Mouse (Mus musculus): Measurements from ENCODE around the gene Derl3. TPM values are rescaled to one million over a fixed set of nuclear protein-coding genes. Genes with fewer than 3 reads are reported as not detected.
"Not testable (repeated sequence)": the region's sequence is repeated elsewhere in the genome, so short reads cannot be mapped to it uniquely, and the experiment has no call there.

Derl3 gene
- polyA plus RNA-seq (2015; fragmentation: Nextera tagmentation; extraction: Ambion mirVana), result 2.1 and 2.9 TPM in 2 replicates

DNA sequence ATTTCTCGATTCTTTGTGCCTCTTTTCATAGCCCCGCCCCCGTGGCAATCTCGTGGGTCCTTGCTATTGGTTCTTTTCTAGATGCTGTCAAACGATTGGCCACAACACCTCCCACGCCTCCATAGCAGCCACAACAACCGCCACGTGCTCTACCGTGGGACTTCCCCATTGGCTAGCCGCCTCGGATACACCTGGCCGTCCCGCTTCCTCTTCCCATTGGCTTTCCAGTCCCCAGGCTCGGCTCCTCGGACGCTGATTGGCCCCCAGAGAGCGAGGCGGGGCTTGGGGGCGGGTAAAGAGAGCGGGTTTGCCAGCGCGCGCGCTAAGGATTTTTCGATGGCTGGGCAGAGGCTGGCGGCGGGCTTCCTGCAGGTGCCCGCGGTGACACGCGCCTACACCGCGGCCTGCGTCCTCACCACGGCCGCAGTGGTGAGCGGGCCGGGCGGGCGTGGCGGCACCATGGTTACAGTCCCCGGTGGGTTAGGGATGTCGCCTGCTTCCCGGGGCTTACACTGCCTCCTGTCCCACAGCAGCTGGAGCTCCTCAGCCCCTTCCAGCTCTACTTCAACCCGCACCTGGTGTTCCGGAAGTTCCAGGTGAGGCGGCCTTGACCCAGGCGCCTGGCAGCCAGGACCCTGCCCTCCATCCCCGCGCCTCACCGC lies at the start of gene Derl3:
TSS of gene Derl3 (plus strand) at position 325 of the 662 bp plus-strand sequence.
- Histone ChIP-seq H3K27ac (replicated peaks) (peak within 1 kb of the TSS; percentile 63; the same call in 1 of the 2 replicates), H3K36me3 (peaks cover 47% of the 10 kb centered on the region), H3K9ac (peak within 1 kb of the TSS; percentile 68), H3K4me1 (replicated peaks) (peaks cover 17% of the 10 kb centered on the region), H3K9me3 (no peaks in the 10 kb centered on the region), H3K4me3 (peak within 1 kb of the TSS; percentile 43), H3K4me2 (peak within 1 kb of the TSS; percentile 87), H3K27me3 (no peaks in the 10 kb centered on the region)
- 1% methylated on average over 51 of the region's 51 CpGs for WGBS
- ATAC-seq (ENCODE audit: low read depth), result peak; percentile 99

DNA sequence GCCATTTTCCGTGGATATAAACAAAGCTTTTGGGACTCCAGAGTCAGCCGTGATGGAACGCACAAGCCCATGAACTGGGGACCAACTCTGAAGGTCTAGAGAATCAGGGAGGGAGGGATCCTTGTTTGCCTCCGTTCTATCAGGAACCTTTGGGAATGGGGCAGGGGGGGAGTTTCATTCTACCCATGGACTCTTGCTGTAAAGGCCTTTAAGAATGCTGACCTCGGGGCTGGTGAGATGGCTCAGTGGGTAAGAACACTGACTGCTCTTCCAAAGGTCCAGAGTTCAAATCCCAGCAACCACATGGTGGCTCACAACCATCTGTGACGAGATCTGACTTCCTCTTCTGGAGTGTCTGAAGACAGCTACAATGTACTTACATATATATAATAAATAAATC lies 49.3 kb upstream of the Derl3 start:
- H3K4me3 ChIP-seq; H3K36me3 ChIP-seq; H3K9ac ChIP-seq; H3K9me3 ChIP-seq; H3K4me1 ChIP-seq (replicated peaks); H3K27me3 ChIP-seq; ATAC-seq (ENCODE audit: low read depth); H3K27ac ChIP-seq (replicated peaks); H3K4me2 ChIP-seq: not testable (repeated sequence)
- WGBS, result 83% methylated on average over 6 of the region's 6 CpGs

DNA sequence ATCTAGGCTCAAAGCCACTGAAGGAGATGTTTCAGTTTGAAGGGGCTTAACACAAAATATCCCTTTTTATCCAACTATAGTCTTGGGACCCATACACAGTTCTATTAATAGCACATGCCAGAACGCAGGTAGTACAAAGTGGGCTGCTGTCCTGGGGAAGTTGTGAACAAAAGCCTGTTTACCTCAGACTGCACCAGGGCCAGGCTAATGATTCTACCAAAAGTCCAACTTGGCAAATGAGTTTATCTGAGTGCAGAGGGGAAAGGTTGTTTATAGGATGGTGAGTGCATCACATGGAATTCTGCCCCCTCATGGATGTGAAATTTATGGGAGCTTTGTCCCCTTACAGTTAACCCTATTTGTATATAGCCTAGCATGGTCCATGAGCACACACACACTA lies 48.4 kb upstream of the Derl3 start:
- 80% methylated on average over 1 of the region's 1 CpGs for WGBS
- no peak overlapping the region for H3K4me2 ChIP-seq
- H3K4me1 ChIP-seq (replicated peaks), result peaks cover 14% of the 10 kb centered on the region
- no peaks in the 10 kb centered on the region for H3K9me3 ChIP-seq
- no peaks in the 10 kb centered on the region for H3K27me3 ChIP-seq
- H3K27ac ChIP-seq (replicated peaks), result no peak overlapping the region
- no peak overlapping the region for H3K4me3 ChIP-seq
- H3K9ac ChIP-seq, result no peak overlapping the region
- ATAC-seq (ENCODE audit: low read depth), result no peak
- no peaks in the 10 kb centered on the region for H3K36me3 ChIP-seq

DNA sequence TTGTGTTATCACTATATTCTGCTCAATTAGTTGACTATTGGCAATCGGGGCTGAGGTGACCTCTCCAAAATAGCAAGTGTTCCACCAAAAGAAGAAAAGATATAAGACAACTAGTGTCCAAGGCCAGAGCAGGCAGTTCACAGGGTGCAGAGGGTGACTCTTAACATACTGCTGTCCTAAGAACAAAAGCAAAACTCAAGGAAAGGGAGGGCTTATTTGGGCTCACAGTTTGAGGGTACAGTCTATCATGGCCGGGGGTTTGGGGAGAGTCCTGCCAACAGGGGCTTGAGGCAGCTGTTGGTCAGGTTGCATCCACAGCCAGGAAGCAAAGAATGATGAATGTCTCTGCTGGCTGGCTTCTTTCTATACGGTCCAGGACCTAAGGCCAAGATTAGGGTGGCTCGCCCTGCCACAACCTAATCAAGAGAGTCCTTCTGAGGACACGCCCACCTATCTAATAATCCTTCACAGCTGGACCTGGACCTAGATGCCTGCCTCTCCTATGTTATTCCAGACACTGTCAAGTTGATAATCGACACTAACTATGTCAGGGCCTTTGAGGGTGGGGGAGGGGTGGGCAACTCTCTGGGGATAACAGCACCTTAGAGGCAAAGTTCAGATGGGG lies 47.8 kb upstream of the Derl3 start:
- H3K9ac ChIP-seq, result no peak overlapping the region
- no peak for ATAC-seq (ENCODE audit: low read depth)
- no peaks in the 10 kb centered on the region for H3K27me3 ChIP-seq
- H3K4me3 ChIP-seq, result no peak overlapping the region
- no peak overlapping the region for H3K27ac ChIP-seq (replicated peaks)
- 79% methylated on average over 6 of the region's 6 CpGs for WGBS
- no peak overlapping the region for H3K4me2 ChIP-seq
- H3K4me1 ChIP-seq (replicated peaks), result peaks cover 14% of the 10 kb centered on the region
- H3K9me3 ChIP-seq, result no peaks in the 10 kb centered on the region
- no peaks in the 10 kb centered on the region for H3K36me3 ChIP-seq

DNA sequence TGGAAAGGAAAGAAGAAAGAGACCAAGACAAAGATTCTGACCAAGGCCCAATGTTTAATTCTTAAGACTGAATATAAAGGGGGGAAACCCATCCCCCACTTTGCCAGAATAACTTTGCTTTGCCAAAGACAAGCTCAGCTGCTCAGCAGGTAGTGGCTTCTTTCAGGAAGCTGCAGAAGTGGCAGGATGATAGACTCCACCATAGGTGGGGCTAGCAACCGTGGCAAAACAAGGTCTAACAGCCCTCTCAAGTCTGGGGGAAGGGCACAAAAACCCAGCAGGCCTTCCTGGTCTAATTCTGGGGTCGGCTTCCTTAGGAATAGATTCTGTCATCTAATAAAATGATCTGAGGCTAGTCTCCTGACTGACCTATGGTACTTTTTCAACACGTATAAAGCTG lies 44.8 kb upstream of the Derl3 start:
- WGBS, result 27% methylated on average over 3 of the region's 3 CpGs
- no peak overlapping the region for H3K4me2 ChIP-seq
- no peak overlapping the region for H3K27ac ChIP-seq (replicated peaks)
- peaks cover 28% of the 10 kb centered on the region for H3K4me1 ChIP-seq (replicated peaks)
- no peak overlapping the region for H3K9ac ChIP-seq
- no peak for ATAC-seq (ENCODE audit: low read depth)
- H3K27me3 ChIP-seq, result no peaks in the 10 kb centered on the region
- no peaks in the 10 kb centered on the region; the same call in 1 of the 2 replicates for H3K9me3 ChIP-seq
- H3K36me3 ChIP-seq, result no peaks in the 10 kb centered on the region
- no peak overlapping the region for H3K4me3 ChIP-seq

DNA sequence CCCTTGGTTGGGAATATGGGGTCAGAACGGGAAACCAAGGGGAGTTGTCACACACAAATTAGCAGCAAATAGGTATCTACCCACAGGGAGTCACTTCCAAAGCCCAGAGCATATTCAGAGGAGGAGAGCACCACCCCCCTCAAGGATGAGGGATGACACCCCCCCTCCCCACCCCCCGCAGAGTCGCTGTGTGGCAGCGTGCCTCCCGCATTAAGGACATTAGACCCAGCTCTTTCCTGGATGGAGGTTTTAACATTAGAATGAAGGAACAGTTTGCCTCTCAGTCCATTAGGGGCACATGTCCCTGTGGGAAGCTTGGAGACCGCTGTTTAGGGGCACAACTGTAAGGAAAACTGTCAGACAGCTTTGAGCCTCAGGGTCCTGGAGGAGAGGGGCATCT lies 42.1 kb upstream of the Derl3 start:
- peak overlapping the region; percentile 7; the same call in 1 of the 2 replicates for H3K4me2 ChIP-seq

DNA sequence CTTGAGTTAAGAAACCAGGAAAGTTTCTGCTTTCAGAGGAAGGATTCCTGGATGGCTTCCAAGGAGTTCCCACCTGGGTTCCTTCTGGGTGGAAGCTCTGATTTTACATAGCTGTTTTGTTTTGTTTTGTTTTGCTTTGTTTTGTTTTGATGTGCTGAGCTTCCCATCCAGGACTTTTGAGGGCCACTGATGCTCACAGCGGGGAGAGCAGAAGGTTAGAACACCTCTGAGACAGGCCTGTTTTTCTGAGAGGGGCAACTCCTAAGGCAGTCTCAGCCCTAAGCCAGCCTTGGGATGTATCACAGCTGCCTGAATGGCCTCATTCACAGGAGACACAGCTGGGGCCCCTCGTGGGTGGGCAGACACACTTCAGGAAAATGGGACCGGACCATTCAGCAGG lies 41.5 kb upstream of the Derl3 start:
- Histone ChIP-seq H3K4me1 (replicated peaks) (peaks cover 28% of the 10 kb centered on the region), H3K4me3 (no peak overlapping the region), H3K36me3 (peaks cover 3% of the 10 kb centered on the region), H3K27me3 (no peaks in the 10 kb centered on the region), H3K4me2 (peak overlapping the region; percentile 7; the same call in 1 of the 2 replicates), H3K27ac (replicated peaks) (peak overlapping the region; percentile 38; the same call in 1 of the 2 replicates), H3K9ac (0 out of 2 replicates have a peak overlapping the region, but pooled peaks have one; percentile 26), H3K9me3 (no peaks in the 10 kb centered on the region; the same call in 1 of the 2 replicates)
- ATAC-seq (ENCODE audit: low read depth), result no peak
- WGBS, result 34% methylated on average over 3 of the region's 3 CpGs

More for the DNA sequence above, 42.1 kb upstream of the Derl3 start:
- peak overlapping the region; percentile 38; the same call in 1 of the 2 replicates for H3K27ac ChIP-seq (replicated peaks)
- no peaks in the 10 kb centered on the region for H3K36me3 ChIP-seq
- no peaks in the 10 kb centered on the region; the same call in 1 of the 2 replicates for H3K9me3 ChIP-seq
- no peak for ATAC-seq (ENCODE audit: low read depth)
- 3% methylated on average over 6 of the region's 6 CpGs for WGBS
- H3K9ac ChIP-seq, result no peak overlapping the region
- H3K27me3 ChIP-seq, result no peaks in the 10 kb centered on the region
- peaks cover 28% of the 10 kb centered on the region for H3K4me1 ChIP-seq (replicated peaks)
- no peak overlapping the region for H3K4me3 ChIP-seq

DNA sequence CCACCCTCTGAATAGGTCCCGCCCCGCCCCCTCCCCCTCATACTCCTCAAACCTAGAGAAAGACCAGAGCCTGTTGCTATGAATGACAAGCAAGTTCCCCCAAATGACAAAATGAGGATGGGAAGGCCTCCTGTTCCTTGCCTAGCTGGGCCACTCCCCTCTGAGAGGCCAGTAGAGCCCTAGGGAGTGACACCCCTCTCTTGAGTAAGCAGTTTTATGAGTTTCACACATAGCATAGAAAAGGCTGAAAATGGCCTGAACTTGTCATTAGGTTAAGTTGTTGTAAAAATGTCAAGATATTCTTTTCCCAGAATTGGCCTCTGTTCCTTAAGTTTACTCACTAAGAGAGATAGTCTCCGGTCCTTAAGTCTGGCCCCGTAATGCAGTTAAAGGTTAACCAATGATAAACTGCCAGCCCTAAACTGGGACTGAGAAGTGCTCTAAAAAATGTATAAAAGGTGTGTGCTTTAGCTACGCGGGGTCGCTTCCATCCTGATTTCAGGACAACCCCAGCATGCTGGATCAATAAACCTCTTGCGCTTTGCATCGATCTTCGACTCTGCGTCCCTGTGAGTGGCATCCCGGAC lies 40.6 kb upstream of the Derl3 start:
- peaks cover 33% of the 10 kb centered on the region for H3K4me1 ChIP-seq (replicated peaks)
- H3K27me3 ChIP-seq, result no peaks in the 10 kb centered on the region
- peaks cover 13% of the 10 kb centered on the region for H3K36me3 ChIP-seq
- H3K9me3 ChIP-seq, result no peaks in the 10 kb centered on the region; the same call in 1 of the 2 replicates
- H3K27ac ChIP-seq (replicated peaks), result no peak overlapping the region
- H3K4me3 ChIP-seq, result no peak overlapping the region
- no peak overlapping the region for H3K9ac ChIP-seq
- ATAC-seq (ENCODE audit: low read depth), result no peak
- WGBS, result 93% methylated on average over 12 of the region's 12 CpGs
- no peak overlapping the region for H3K4me2 ChIP-seq

DNA sequence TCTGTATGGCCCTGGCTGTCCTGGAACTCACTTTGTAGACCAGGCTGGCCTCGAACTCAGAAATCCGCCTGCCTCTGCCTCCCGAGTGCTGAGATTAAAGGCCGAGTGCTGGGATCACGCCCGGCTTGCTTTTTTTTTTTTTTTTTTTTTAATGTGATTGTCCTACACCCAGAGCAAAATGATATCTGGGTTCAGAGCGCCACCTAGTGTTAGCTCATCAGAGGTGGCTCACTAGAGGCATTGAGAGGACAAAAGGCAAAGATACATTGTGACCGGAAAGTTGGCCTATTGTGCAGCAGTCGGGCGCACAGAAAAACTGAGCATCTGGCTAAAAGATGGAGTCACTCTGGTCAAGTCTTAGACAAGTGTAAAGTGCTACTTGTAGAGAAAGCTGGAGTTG lies 39.8 kb upstream of the Derl3 start:
- Histone ChIP-seq H3K27me3 (no peaks in the 10 kb centered on the region), H3K9ac (no peak overlapping the region), H3K4me2 (no peak overlapping the region), H3K36me3 (peaks cover 20% of the 10 kb centered on the region), H3K27ac (replicated peaks) (no peak overlapping the region), H3K4me1 (replicated peaks) (peaks cover 38% of the 10 kb centered on the region), H3K4me3 (no peak overlapping the region), H3K9me3 (no peaks in the 10 kb centered on the region; the same call in 1 of the 2 replicates)
- WGBS, result 21% methylated on average over 10 of the region's 10 CpGs
- 0 out of 2 replicates have a peak, but pooled peaks have one; percentile 17 for ATAC-seq (ENCODE audit: low read depth)

DNA sequence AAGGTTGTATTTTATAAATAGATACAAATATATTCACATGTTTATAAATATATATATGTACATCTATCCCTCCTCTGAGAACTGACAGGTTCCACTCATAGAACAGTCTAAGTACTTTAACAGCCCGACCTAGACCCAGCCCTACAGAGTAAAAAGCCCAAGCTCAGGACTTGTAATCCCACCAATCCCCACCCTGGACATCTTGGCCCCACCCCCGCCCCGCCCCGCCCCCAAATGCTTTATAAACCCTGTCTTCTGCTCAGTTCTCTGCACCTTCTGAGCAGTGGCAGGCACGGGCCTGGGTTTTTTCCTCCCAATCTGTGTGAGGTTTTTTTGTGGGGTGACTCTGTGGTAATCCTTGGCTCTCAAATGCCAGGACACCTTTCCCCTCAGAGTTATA lies 39.1 kb upstream of the Derl3 start:
- no peak for ATAC-seq (ENCODE audit: low read depth)
- peaks cover 39% of the 10 kb centered on the region for H3K4me1 ChIP-seq (replicated peaks)

DNA sequence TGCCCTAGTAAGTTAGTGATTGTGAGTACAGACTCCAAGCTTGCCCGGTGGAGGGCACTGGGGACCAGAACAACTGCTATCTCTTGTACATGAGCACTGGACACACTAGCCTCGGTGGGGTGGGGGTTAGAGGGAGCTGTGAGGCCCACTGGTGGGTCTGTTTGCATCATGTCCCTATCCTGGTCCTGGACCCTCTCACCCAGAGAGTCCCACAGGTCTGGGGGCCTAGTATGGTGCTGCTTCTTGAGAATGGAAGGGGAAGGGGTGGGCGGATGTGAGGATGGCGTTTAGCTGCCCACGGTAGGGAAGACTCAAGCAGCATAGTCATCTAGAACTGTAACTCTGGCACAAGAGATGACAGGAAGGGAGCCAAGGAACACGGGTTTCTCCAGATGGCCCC lies 38.4 kb upstream of the Derl3 start:
- peaks cover 35% of the 10 kb centered on the region for H3K4me1 ChIP-seq (replicated peaks)
- no peak for ATAC-seq (ENCODE audit: low read depth)
- no peak overlapping the region for H3K27ac ChIP-seq (replicated peaks)
- peaks cover 20% of the 10 kb centered on the region for H3K36me3 ChIP-seq
- no peaks in the 10 kb centered on the region for H3K27me3 ChIP-seq
- H3K9ac ChIP-seq, result no peak overlapping the region
- H3K4me3 ChIP-seq, result no peak overlapping the region
- H3K4me2 ChIP-seq, result no peak overlapping the region
- no peaks in the 10 kb centered on the region; the same call in 1 of the 2 replicates for H3K9me3 ChIP-seq
- WGBS, result 89% methylated on average over 6 of the region's 6 CpGs

More for the DNA sequence above, 39.1 kb upstream of the Derl3 start:
- 43% methylated on average over 5 of the region's 5 CpGs for WGBS
- H3K9me3 ChIP-seq, result no peaks in the 10 kb centered on the region; the same call in 1 of the 2 replicates
- no peaks in the 10 kb centered on the region for H3K27me3 ChIP-seq
- peaks cover 20% of the 10 kb centered on the region for H3K36me3 ChIP-seq
- H3K9ac ChIP-seq, result no peak overlapping the region
- H3K4me2 ChIP-seq, result no peak overlapping the region
- no peak overlapping the region for H3K27ac ChIP-seq (replicated peaks)
- no peak overlapping the region for H3K4me3 ChIP-seq

DNA sequence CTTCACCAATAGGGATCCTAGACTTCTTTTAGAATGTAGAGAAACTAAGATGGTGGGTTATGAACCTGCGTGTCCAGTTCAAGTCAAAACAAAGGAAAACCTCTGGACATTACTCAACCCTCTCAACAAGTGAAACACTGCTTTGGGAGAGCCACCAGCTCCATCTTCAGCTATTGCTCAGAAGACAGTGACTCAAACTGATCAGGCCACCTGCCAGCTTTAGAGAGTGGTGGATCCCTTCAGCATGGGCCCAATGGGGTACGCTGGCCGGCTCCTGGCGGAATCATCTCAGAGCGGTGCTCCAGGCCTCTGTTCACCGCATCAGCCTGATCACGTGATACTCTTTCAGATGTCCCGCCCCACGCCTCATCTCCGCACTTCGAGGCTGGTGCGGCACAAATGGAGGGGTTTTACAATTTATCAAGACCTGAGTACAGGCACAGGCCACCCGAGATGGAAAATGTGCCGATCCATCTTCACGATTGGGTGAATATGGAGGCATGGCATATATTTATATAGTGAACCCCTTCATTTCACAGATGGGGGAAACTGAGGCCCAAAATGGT lies 37.7 kb upstream of the Derl3 start:
- ATAC-seq (ENCODE audit: low read depth), result no peak
- WGBS, result 91% methylated on average over 15 of the region's 15 CpGs

More for the DNA sequence above, 37.7 kb upstream of the Derl3 start:
- Histone ChIP-seq H3K9ac (no peak overlapping the region), H3K4me2 (no peak overlapping the region), H3K4me1 (replicated peaks) (peaks cover 38% of the 10 kb centered on the region), H3K9me3 (no peaks in the 10 kb centered on the region; the same call in 1 of the 2 replicates), H3K27me3 (no peaks in the 10 kb centered on the region), H3K36me3 (peaks cover 20% of the 10 kb centered on the region), H3K4me3 (no peak overlapping the region), H3K27ac (replicated peaks) (no peak overlapping the region)

All from neural tube, embryonic 13.5 days (tissue).